Mouse (Mus musculus): ENCODE results near the gene Pip4k2c.

DNA sequence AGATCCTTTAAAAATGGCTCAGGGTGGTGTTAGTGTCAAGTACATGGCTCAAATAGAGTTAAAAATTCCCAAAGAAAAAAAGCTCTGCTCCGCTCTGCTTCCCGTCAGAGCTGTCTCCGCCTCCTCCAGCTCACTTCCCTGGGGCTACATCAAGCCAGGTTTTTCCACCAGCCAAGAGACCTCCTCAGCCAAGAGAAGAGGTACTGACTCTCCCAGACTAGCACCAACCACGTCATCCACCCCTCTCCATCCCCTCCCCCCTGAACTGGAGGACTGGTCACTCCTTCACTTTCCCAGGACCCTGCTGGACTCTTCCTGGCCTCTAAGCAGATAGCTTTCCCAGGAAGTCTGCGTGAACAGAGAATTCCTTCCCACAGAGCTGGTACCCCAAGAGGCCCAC, 15.0 kb downstream of the Pip4k2c start:
- no peak for TF ChIP-seq HCFC1 (IDR thresholded peaks at IDR 0.05; ENCODE audit: borderline replicate concordance, insufficient read depth, low read length)
- TF ChIP-seq CHD2 (IDR thresholded peaks at IDR 0.05; ENCODE audit: low read depth, low read length): no peak

All from ES-E14 (cell line).